ENCODE assay signal across 8 mouse cellular contexts in genomic region chr12:16509122-16509752, GRCm38 (mm10).
DNase-seq lines count a peak whose midpoint lies in the region; ATAC-seq lines count a peak whose summit lies in the region.

No protein-coding gene starts in this region.

- H3K4me3 ChIP-seq in embryonic facial prominence, embryonic 10.5 days = peak overlapping the region; percentile 27; the same call in 1 of the 2 replicates
- H3K4me3 ChIP-seq in limb, embryonic 13.5 days = no peak overlapping the region
- no peak overlapping the region for H3K4me3 ChIP-seq in stomach, embryonic 15.5 days (replicated peaks)

- 0 out of 2 replicates have a peak, but pooled peaks cover 2% of the 10 kb centered on the region for H3K9me3 ChIP-seq in embryonic facial prominence, embryonic 10.5 days
- H3K9me3 ChIP-seq in limb, embryonic 13.5 days = no peaks in the 10 kb centered on the region
- no peaks in the 10 kb centered on the region for H3K9me3 ChIP-seq in stomach, embryonic 15.5 days

- no peaks in the 10 kb centered on the region for H3K36me3 ChIP-seq in embryonic facial prominence, embryonic 10.5 days (replicated peaks)
- no peaks in the 10 kb centered on the region for H3K36me3 ChIP-seq in limb, embryonic 13.5 days
- H3K36me3 ChIP-seq in stomach, embryonic 15.5 days = no peaks in the 10 kb centered on the region

- peaks cover 27% of the 10 kb centered on the region for H3K4me1 ChIP-seq in embryonic facial prominence, embryonic 10.5 days
- H3K4me1 ChIP-seq in limb, embryonic 13.5 days = peaks cover 9% of the 10 kb centered on the region; the same call in 1 of the 2 replicates
- H3K4me1 ChIP-seq in stomach, embryonic 15.5 days = no peaks in the 10 kb centered on the region

- WGBS in embryonic facial prominence, embryonic 10.5 days = 14% methylated on average over 13 of the region's 13 CpGs
- 20% methylated on average over 13 of the region's 13 CpGs for WGBS in limb, embryonic 13.5 days
- WGBS in stomach, embryonic 15.5 days = 17% methylated on average over 13 of the region's 13 CpGs

- peak overlapping the region; percentile 80 for H3K27ac ChIP-seq in embryonic facial prominence, embryonic 10.5 days (replicated peaks)
- H3K27ac ChIP-seq in limb, embryonic 13.5 days = no peak overlapping the region
- no peak overlapping the region for H3K27ac ChIP-seq in stomach, embryonic 15.5 days

- peak; percentile 54 for DNase-seq in 3134 (ENCODE audit: extremely low read depth, insufficient read length, low spot score)
- peak; percentile 50 to 85 for DNase-seq in adrenal gland, adult (ENCODE audit: inconsistent age in 2 of 2, low spot score in 1 of 2)
- DNase-seq in embryonic facial prominence, embryonic 10.5 days (ENCODE audit: low spot score) = peak; percentile 86
- DNase-seq in heart, adult 18-20 months = peak; percentile 71 to 85
- peak; percentile 61 for DNase-seq in kidney, adult 18-20 months
- peak; percentile 67 to 82 for DNase-seq in natural killer cell, adult 2 months (ENCODE audit: low spot score in 2 of 2)

- H3K27me3 ChIP-seq in embryonic facial prominence, embryonic 10.5 days (replicated peaks; ENCODE audit: low read depth, poor library complexity, severe bottlenecking) = 0 out of 2 replicates have a peak, but pooled peaks cover 4% of the 10 kb centered on the region
- H3K27me3 ChIP-seq in limb, embryonic 13.5 days = peaks cover 6% of the 10 kb centered on the region; the same call in 1 of the 2 replicates
- no peaks in the 10 kb centered on the region for H3K27me3 ChIP-seq in stomach, embryonic 15.5 days (replicated peaks)

- H3K9ac ChIP-seq in limb, embryonic 13.5 days = no peak overlapping the region
- H3K9ac ChIP-seq in stomach, embryonic 15.5 days = no peak overlapping the region

- peak; percentile 54; the same call in 1 of the 2 replicates for ATAC-seq in limb, embryonic 13.5 days (ENCODE audit: low FRiP score, low read depth)
- ATAC-seq in stomach, embryonic 15.5 days (ENCODE audit: insufficient read depth, low FRiP score, low read depth) = 0 out of 2 replicates have a peak, but pooled peaks have one; percentile 31

- peak overlapping the region; percentile 51 for H3K4me2 ChIP-seq in limb, embryonic 13.5 days (replicated peaks)
- peak overlapping the region; percentile 38; the same call in 1 of the 2 replicates for H3K4me2 ChIP-seq in stomach, embryonic 15.5 days
